Mouse (Mus musculus) bone marrow, adult 2 months (tissue): Measurements from ENCODE around the gene Kcnj14. TPM values are rescaled to one million over a fixed set of nuclear protein-coding genes. Genes with fewer than 3 reads are reported as not detected.

ENCODE experiments used
- H3K27ac ChIP-seq: fragments of 200-500 bp; 2 replicates; pipeline ENCODE4 v1.5.1; 2012; ENCODE audit warnings: low read depth, mild to moderate bottlenecking, control low read depth, inconsistent platforms, low read length; ENCODE audit not compliant: control insufficient read depth, poor library complexity, insufficient read depth
- H3K4me1 ChIP-seq: fragments of 200-500 bp; 2 replicates; pipeline ENCODE4 v1.6.1; 2011; ENCODE audit warnings: low read length; ENCODE audit not compliant: control insufficient read depth, insufficient read depth
- H3K4me3 ChIP-seq: fragments of 200-500 bp; replicated peaks from 2 replicates; pipeline ENCODE3; 2011; ENCODE audit warnings: mild to moderate bottlenecking, low read depth, low read length, control low read depth; ENCODE audit not compliant: control insufficient read depth
- CTCF ChIP-seq: fragments of 200-500 bp; IDR thresholded peaks from 2 replicates; pipeline ENCODE4 v1.5.1; 2011; ENCODE audit warnings: low read length, control low read depth; ENCODE audit not compliant: control insufficient read depth, insufficient read depth
- POLR2A ChIP-seq: fragments of 200-500 bp; IDR thresholded peaks from 2 replicates; pipeline ENCODE4 v1.6.1; 2011; ENCODE audit warnings: low read depth, mild to moderate bottlenecking, control low read depth, low read length, borderline replicate concordance; ENCODE audit not compliant: control insufficient read depth
- WGBS: fragments of 180-500 bp; shearing (Covaris S2); methylation state at CpG from one replicate; pipeline ENCODE4 v1.1.7; 2018; 5-methylcytosine and 5-hydroxymethylcytosine counted together
- polyA plus RNA-seq: library from polyadenylated mRNA; stranded (reverse); fragments of >200 nt; gene quantifications from 2 replicates; pipeline ENCODE4 v1.2.4, GENCODE M21; 2011; ENCODE audit warnings: low replicate concordance; ENCODE audit not compliant: missing spikeins, insufficient read depth, insufficient read length

Kcnj14 gene
- polyA plus RNA-seq, 1 experiment: 2.6 TPM

GRCm38 (mm10) chr7:45802551-45802950, 22.0 kb downstream of the Kcnj14 start:
- H3K27ac ChIP-seq: no peak overlapping the region
- 80% methylated on average over 6 of the region's 6 CpGs for whole genome bisulfite sequencing
- TF ChIP-seq CTCF (no peak), POLR2A (no peak)
- peaks cover 1% of the 10 kb centered on the region for H3K4me1 ChIP-seq
- H3K4me3 ChIP-seq: no peak overlapping the region

- H3K4me1 ChIP-seq: peaks cover 1% of the 10 kb centered on the region
- peak overlapping the region; percentile 53 for H3K4me3 ChIP-seq
- TF ChIP-seq CTCF (peak; percentile 100), POLR2A (no peak)
- H3K27ac ChIP-seq: no peak overlapping the region
- WGBS: 2% methylated on average over 12 of the region's 12 CpGs
Measured at GRCm38 (mm10) chr7:45801348-45801747, 23.2 kb downstream of the Kcnj14 start.

GRCm38 (mm10) chr7:45800546-45801204, 23.9 kb downstream of the Kcnj14 start:
- 0 out of 2 replicates have a peak, but pooled peaks have one; percentile 10 for TF ChIP-seq POLR2A
- no peak for TF ChIP-seq CTCF
- H3K4me1 ChIP-seq: peaks cover 3% of the 10 kb centered on the region
- no peak overlapping the region for H3K27ac ChIP-seq
- 2% methylated on average over 25 of the region's 25 CpGs for WGBS
- peak overlapping the region; percentile 53 for H3K4me3 ChIP-seq

GRCm38 (mm10) chr7:45800001-45800400, 24.6 kb downstream of the Kcnj14 start:
- 38% methylated on average over 7 of the region's 7 CpGs for WGBS
- H3K4me1 ChIP-seq: peaks cover 3% of the 10 kb centered on the region
- H3K27ac ChIP-seq: no peak overlapping the region
- no peak for TF ChIP-seq POLR2A
- TF ChIP-seq CTCF: no peak
- H3K4me3 ChIP-seq: no peak overlapping the region

GRCm38 (mm10) chr7:45798931-45799330, 25.7 kb downstream of the Kcnj14 start:
- no peak for TF ChIP-seq POLR2A
- TF ChIP-seq CTCF: no peak
- Histone ChIP-seq H3K4me3 (no peak overlapping the region), H3K4me1 (peaks cover 3% of the 10 kb centered on the region), H3K27ac (no peak overlapping the region)
- 52% methylated on average over 7 of the region's 7 CpGs for WGBS

- TF ChIP-seq POLR2A: no peak
- TF ChIP-seq CTCF: no peak
- 2% methylated on average over 19 of the region's 19 CpGs for WGBS
- H3K4me1 ChIP-seq: peaks cover 3% of the 10 kb centered on the region
- peak overlapping the region; percentile 69 for H3K4me3 ChIP-seq
- no peak overlapping the region for H3K27ac ChIP-seq
Measured at GRCm38 (mm10) chr7:45798511-45798836, 26.1 kb downstream of the Kcnj14 start.

- Histone ChIP-seq H3K4me3 (peak overlapping the region; percentile 69), H3K27ac (no peak overlapping the region), H3K4me1 (peaks cover 3% of the 10 kb centered on the region)
- WGBS: 4% methylated on average over 60 of the region's 60 CpGs
- TF ChIP-seq POLR2A (no peak), CTCF (no peak)
Measured at GRCm38 (mm10) chr7:45797661-45798510, 26.7 kb downstream of the Kcnj14 start.

- H3K4me1 ChIP-seq: peaks cover 3% of the 10 kb centered on the region
- H3K27ac ChIP-seq: no peak overlapping the region
- TF ChIP-seq CTCF (no peak), POLR2A (no peak)
- WGBS: 59% methylated on average over 6 of the region's 6 CpGs
- H3K4me3 ChIP-seq: no peak overlapping the region
Measured at GRCm38 (mm10) chr7:45796950-45797349, 27.6 kb downstream of the Kcnj14 start.

- WGBS: 83% methylated on average over 29 of the region's 29 CpGs
- H3K27ac ChIP-seq: no peak overlapping the region
- peaks cover 1% of the 10 kb centered on the region for H3K4me1 ChIP-seq
- TF ChIP-seq POLR2A (no peak), CTCF (no peak)
- H3K4me3 ChIP-seq: no peak overlapping the region
Measured at GRCm38 (mm10) chr7:45794971-45795370, 29.6 kb downstream of the Kcnj14 start.
